Comparison of ENCODE assay signal across 8 mouse cellular contexts in genomic region chr5:66617921-66618460, GRCm38 (mm10). TPM values are rescaled to one million over a fixed set of nuclear protein-coding genes. Genes with fewer than 3 reads are reported as not detected.
A peak's percentile ranks its signal among the peaks of the same experiment; 100 is the strongest.
DNase-seq lines count a peak whose midpoint lies in the region; ATAC-seq lines count a peak whose summit lies in the region.

No protein-coding gene starts in this region.

- peak; percentile 9; the same call in 1 of the 2 replicates for ATAC-seq in granulocyte monocyte progenitor cell, adult 5-6 weeks (replicated peaks; ENCODE audit: poor library complexity, severe bottlenecking)

- peak; percentile 27 for DNase-seq in embryo, embryonic 11.5 days (ENCODE audit: low read depth, low spot score)
- no peak for DNase-seq in embryo, embryonic 10.5 days (ENCODE audit: low spot score)
- DNase-seq in urinary bladder, postnatal 14 days (ENCODE audit: low spot score) = peak; percentile 19
- DNase-seq in urinary bladder, adult 18-20 months (ENCODE audit: low spot score in 2 of 2) = no peak
- DNase-seq in kidney, adult 8-10 months = peak; percentile 80 to 85
- peak; percentile 47 for DNase-seq in lung, postnatal 10 days
- DNase-seq in retina, postnatal 1 day = no peak

RNA-seq across cellular contexts. Expression of gene Apbb2, which starts 0.6 kb away (rescaled TPM):
- total RNA-seq in granulocyte monocyte progenitor cell, adult 5-6 weeks (2014; fragmentation: Nextera tagmentation) = 0.52 and 0.90 TPM in 2 replicates
- total RNA-seq in granulocyte monocyte progenitor cell, adult 5-6 weeks (2017) = 0.26 and 0.31 TPM in 2 replicates

RNA-seq across cellular contexts. Expression of gene Uchl1, which starts 57.9 kb away (rescaled TPM):
- total RNA-seq in granulocyte monocyte progenitor cell, adult 5-6 weeks (2014; fragmentation: Nextera tagmentation) = 1.2 and 1.5 TPM in 2 replicates
- total RNA-seq in granulocyte monocyte progenitor cell, adult 5-6 weeks (2017) = not detected in 2 replicates

Comparison
In these comparisons a context has a peak if more than half of its experiments do, and no peak if none do; other contexts are left out.
1. DNase-seq: peak in embryo, embryonic 11.5 days (single experiment), urinary bladder, postnatal 14 days (single experiment), kidney, adult 8-10 months (2 of 2) and lung, postnatal 10 days (single experiment); none in embryo, embryonic 10.5 days (single experiment), urinary bladder, adult 18-20 months (0 of 2) and retina, postnatal 1 day (single experiment).